Comparison of ENCODE assay signal across 19 mouse cellular contexts in the genomic region with DNA sequence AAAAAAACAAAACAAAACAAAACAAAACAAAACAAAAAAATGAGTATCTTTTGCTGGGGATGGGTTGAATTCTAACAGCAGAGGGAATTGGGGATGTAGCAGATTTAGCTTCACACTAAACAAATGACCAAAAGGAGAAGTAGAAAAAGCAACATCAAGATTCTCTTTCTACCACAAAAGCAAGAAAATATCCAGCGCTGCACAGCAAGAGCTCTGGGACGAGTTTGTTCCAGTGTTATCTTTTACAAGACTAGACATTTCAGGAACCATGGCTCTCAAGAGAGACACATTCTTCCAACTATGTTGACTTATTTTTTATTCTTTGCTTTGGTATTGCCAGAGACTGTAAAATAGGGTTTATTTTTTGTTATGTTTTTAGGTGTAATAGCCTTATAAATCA.
"Had no signal": no experiment of that assay in that cellular context is flagged by ENCODE, and none has a peak within 500 bp of the region (broad histone marks: within the 10 kb centered on the region; RNA-seq: fewer than 3 reads in every experiment).

No protein-coding gene starts in this region.

- H3K9ac ChIP-seq: liver, embryonic 13.5 days; liver, embryonic 15.5 days; liver, postnatal 0 days; lung, embryonic 15.5 days; midbrain, embryonic 12.5 days; neural tube, embryonic 12.5 days had no signal

- H3K4me1 ChIP-seq: liver, embryonic 13.5 days; liver, embryonic 15.5 days; lung, embryonic 15.5 days; megakaryocyte, embryonic 14.5 days; midbrain, embryonic 12.5 days; neural tube, embryonic 12.5 days had no signal

- ATAC-seq: liver, postnatal 0 days had no signal

- H3K9me3 ChIP-seq: liver, embryonic 13.5 days; liver, embryonic 15.5 days; lung, embryonic 15.5 days; midbrain, embryonic 12.5 days had no signal

- H3K4me2 ChIP-seq: liver, embryonic 13.5 days; liver, embryonic 15.5 days; lung, embryonic 15.5 days; midbrain, embryonic 12.5 days; neural tube, embryonic 12.5 days had no signal

- H3K27me3 ChIP-seq: liver, embryonic 13.5 days; liver, embryonic 15.5 days; lung, embryonic 15.5 days; megakaryocyte, embryonic 14.5 days; midbrain, embryonic 12.5 days; neural tube, embryonic 12.5 days had no signal

- DNase-seq: liver, embryonic 13.5 days; liver, postnatal 0 days; lung, adult 2 months; lung, postnatal 10 days; lung, postnatal 4 days; midbrain, embryonic 14.5 days; retina, postnatal 1 day; right cerebral cortex, adult 18-20 months; right cerebral cortex, postnatal 25 days; right cerebral cortex, postnatal 4 days; spleen, adult 18-20 months; thymus, adult 18-20 months; thymus, postnatal 14 days; thymus, postnatal 36 days had no signal

- H3K4me3 ChIP-seq: liver, embryonic 13.5 days; liver, embryonic 15.5 days; lung, embryonic 15.5 days; megakaryocyte, embryonic 14.5 days; midbrain, embryonic 12.5 days; neural tube, embryonic 12.5 days had no signal

- H3K27ac ChIP-seq: liver, embryonic 13.5 days; liver, embryonic 15.5 days; lung, embryonic 15.5 days; midbrain, embryonic 12.5 days; neural tube, embryonic 12.5 days had no signal

- H3K36me3 ChIP-seq: liver, embryonic 13.5 days; liver, embryonic 15.5 days; lung, embryonic 15.5 days; midbrain, embryonic 12.5 days; neural tube, embryonic 12.5 days had no signal
